Comparison of ENCODE assay signal across 12 mouse cellular contexts in the genomic region with DNA sequence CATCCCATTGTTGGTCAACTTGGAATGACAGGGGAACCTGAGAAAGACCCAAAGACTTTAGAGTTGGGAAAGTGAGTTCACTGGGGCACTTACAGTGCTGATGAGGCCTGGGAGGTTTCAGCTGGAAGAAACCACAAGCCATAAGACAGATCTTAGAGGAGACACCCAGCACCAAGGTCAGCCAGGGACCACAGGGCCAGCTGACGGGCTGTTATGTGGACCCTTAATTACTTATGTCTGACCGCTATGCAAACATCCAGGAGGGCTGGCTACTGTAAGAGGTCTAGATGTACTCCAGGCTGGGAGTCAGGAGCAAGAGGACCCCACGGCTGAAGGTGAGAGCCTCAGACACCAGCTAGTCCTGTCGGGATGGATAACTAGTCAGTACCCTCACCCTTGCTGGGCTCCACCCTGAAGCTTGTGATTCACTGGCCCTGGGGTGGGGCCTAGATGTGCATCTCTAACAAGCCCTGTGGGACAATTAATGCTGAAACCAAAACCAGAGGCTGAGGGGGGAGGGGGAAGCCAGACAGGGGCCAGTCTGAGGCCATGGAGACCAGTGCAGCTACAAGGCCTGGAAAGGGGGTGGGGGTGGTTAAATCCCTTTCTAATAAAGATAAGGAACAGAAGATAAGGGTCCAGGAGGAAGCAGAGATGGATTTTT.
DNase-seq lines count a peak whose midpoint lies in the region; ATAC-seq and TF ChIP-seq lines count a peak whose summit lies in the region.
"Had no signal": no experiment of that assay in that cellular context is flagged by ENCODE, and none has a peak within 500 bp of the region (broad histone marks: within the 10 kb centered on the region; RNA-seq: fewer than 3 reads in every experiment).

No protein-coding gene starts in this region.

- TF ChIP-seq CTCF in heart, postnatal 0 days (IDR thresholded peaks at IDR 0.05; ENCODE audit: low read depth), result no peak
- TF ChIP-seq CTCF in stomach, postnatal 0 days (IDR thresholded peaks at IDR 0.05; ENCODE audit: low read depth), result no peak

- no peaks in the 10 kb centered on the region for H3K9me3 ChIP-seq in forebrain, embryonic 15.5 days
- no peaks in the 10 kb centered on the region for H3K9me3 ChIP-seq in forebrain, embryonic 14.5 days (replicated peaks; ENCODE audit: control insufficient read depth, low read length)
- no peaks in the 10 kb centered on the region for H3K9me3 ChIP-seq in heart, postnatal 0 days (replicated peaks; ENCODE audit: control insufficient read depth, low read length)
- no peaks in the 10 kb centered on the region for H3K9me3 ChIP-seq in stomach, postnatal 0 days (ENCODE audit: control insufficient read depth, low read length)

- H3K27me3 ChIP-seq in forebrain, embryonic 15.5 days, result no peaks in the 10 kb centered on the region
- H3K27me3 ChIP-seq in forebrain, embryonic 14.5 days (replicated peaks; ENCODE audit: control insufficient read depth, insufficient read depth, low read length), result no peaks in the 10 kb centered on the region
- no peaks in the 10 kb centered on the region for H3K27me3 ChIP-seq in heart, postnatal 0 days (ENCODE audit: control insufficient read depth, insufficient read depth, low read length)
- no peaks in the 10 kb centered on the region for H3K27me3 ChIP-seq in stomach, postnatal 0 days (ENCODE audit: control insufficient read depth, insufficient read depth, low read length)

- ATAC-seq in forebrain, embryonic 15.5 days (replicated peaks), result no peak
- no peak for ATAC-seq in forebrain, embryonic 14.5 days
- peak; percentile 30; the same call in 1 of the 2 replicates for ATAC-seq in heart, postnatal 0 days (ENCODE audit: insufficient read depth, low read depth)
- 0 out of 2 replicates have a peak, but pooled peaks have one; percentile 45 for ATAC-seq in stomach, postnatal 0 days (ENCODE audit: low FRiP score, low TSS enrichment)
- ATAC-seq: forebrain, postnatal 0 days had no signal

- TF ChIP-seq EP300 in heart, postnatal 0 days (IDR thresholded peaks at IDR 0.05; ENCODE audit: low read depth), result no peak
- no peak for TF ChIP-seq EP300 in stomach, postnatal 0 days (optimal IDR thresholded peaks at IDR 0.05)

- DNase-seq in forebrain, embryonic 14.5 days (ENCODE audit: low spot score), result no peak
- no peak for DNase-seq in heart, postnatal 0 days (ENCODE audit: low spot score)
- no peak for DNase-seq in heart, adult 18-20 months
- peak; percentile 32 to 43 for DNase-seq in urinary bladder, postnatal 36 days (ENCODE audit: low spot score in 2 of 2)
- DNase-seq in urinary bladder, adult 2 months (ENCODE audit: low spot score), result no peak
- no peak for DNase-seq in stomach, postnatal 0 days (ENCODE audit: low spot score)
- DNase-seq in thymus, postnatal 10 days (ENCODE audit: low spot score in 2 of 2), result no peak
- DNase-seq: forebrain, postnatal 0 days; kidney, adult 2 months; right cerebral cortex, adult 18-20 months had no signal

- no peak overlapping the region for H3K4me3 ChIP-seq in forebrain, embryonic 15.5 days
- no peak overlapping the region for H3K4me3 ChIP-seq in forebrain, embryonic 14.5 days (ENCODE audit: low read depth, low read length)
- H3K4me3 ChIP-seq in heart, postnatal 0 days (ENCODE audit: low read depth, low read length), result no peak overlapping the region
- no peak overlapping the region for H3K4me3 ChIP-seq in stomach, postnatal 0 days (ENCODE audit: low read depth, low read length)

- no peak overlapping the region for H3K9ac ChIP-seq in forebrain, embryonic 15.5 days (replicated peaks)
- no peak overlapping the region for H3K9ac ChIP-seq in forebrain, embryonic 14.5 days (ENCODE audit: low read length)
- H3K9ac ChIP-seq in heart, postnatal 0 days (replicated peaks; ENCODE audit: low read depth, low read length), result no peak overlapping the region
- no peak overlapping the region for H3K9ac ChIP-seq in stomach, postnatal 0 days (ENCODE audit: low read length)
- H3K9ac ChIP-seq: forebrain, postnatal 0 days; liver, embryonic 14.5 days had no signal

- H3K36me3 ChIP-seq in forebrain, embryonic 15.5 days, result peaks cover 7% of the 10 kb centered on the region; the same call in 1 of the 2 replicates
- peaks cover 21% of the 10 kb centered on the region for H3K36me3 ChIP-seq in forebrain, embryonic 14.5 days (ENCODE audit: control insufficient read depth, insufficient read depth, low read length)
- peaks cover 25% of the 10 kb centered on the region for H3K36me3 ChIP-seq in heart, postnatal 0 days (replicated peaks; ENCODE audit: control insufficient read depth, insufficient read depth, low read length)
- peaks cover 3% of the 10 kb centered on the region; the same call in 1 of the 2 replicates for H3K36me3 ChIP-seq in stomach, postnatal 0 days (ENCODE audit: control insufficient read depth, insufficient read depth, low read length)

- H3K4me1 ChIP-seq in forebrain, embryonic 15.5 days, result peaks cover 5% of the 10 kb centered on the region; the same call in 1 of the 2 replicates
- H3K4me1 ChIP-seq in forebrain, embryonic 14.5 days (ENCODE audit: control insufficient read depth, insufficient read depth, low read length), result no peaks in the 10 kb centered on the region
- peaks cover 10% of the 10 kb centered on the region for H3K4me1 ChIP-seq in heart, postnatal 0 days (ENCODE audit: control insufficient read depth, insufficient read depth)
- H3K4me1 ChIP-seq in stomach, postnatal 0 days (replicated peaks; ENCODE audit: control insufficient read depth, insufficient read depth), result 0 out of 2 replicates have a peak, but pooled peaks cover 2% of the 10 kb centered on the region

- H3K27ac ChIP-seq in forebrain, embryonic 15.5 days (replicated peaks), result 0 out of 2 replicates have a peak overlapping the region, but pooled peaks have one; percentile 9
- no peak overlapping the region for H3K27ac ChIP-seq in forebrain, embryonic 14.5 days (ENCODE audit: low read depth, low read length)
- peak overlapping the region; percentile 25; the same call in 1 of the 2 replicates for H3K27ac ChIP-seq in heart, postnatal 0 days (ENCODE audit: low read depth)
- no peak overlapping the region for H3K27ac ChIP-seq in stomach, postnatal 0 days (replicated peaks)
- H3K27ac ChIP-seq: liver, embryonic 14.5 days had no signal

- 86% methylated on average over 4 of the region's 4 CpGs for WGBS in forebrain, embryonic 15.5 days
- WGBS in forebrain, embryonic 14.5 days, result 85% methylated on average over 4 of the region's 4 CpGs
- WGBS in heart, postnatal 0 days, result 53% methylated on average over 4 of the region's 4 CpGs
- 71% methylated on average over 4 of the region's 4 CpGs for WGBS in stomach, postnatal 0 days

- no peak overlapping the region for H3K4me2 ChIP-seq in forebrain, embryonic 15.5 days (replicated peaks)
- no peak overlapping the region for H3K4me2 ChIP-seq in forebrain, embryonic 14.5 days (ENCODE audit: low read length)
- no peak overlapping the region for H3K4me2 ChIP-seq in heart, postnatal 0 days (ENCODE audit: low read depth, low read length)
- H3K4me2 ChIP-seq in stomach, postnatal 0 days (replicated peaks; ENCODE audit: low read depth), result no peak overlapping the region

Comparison
In these comparisons a context has a peak if more than half of its experiments do, and no peak if none do; other contexts are left out.
1. H3K27ac ChIP-seq: peak in forebrain, embryonic 15.5 days (single experiment) and heart, postnatal 0 days (single experiment); none in forebrain, embryonic 14.5 days (single experiment) and stomach, postnatal 0 days (single experiment).
2. DNase-seq: peak in urinary bladder, postnatal 36 days (2 of 2); none in forebrain, embryonic 14.5 days (single experiment), heart, postnatal 0 days (single experiment), heart, adult 18-20 months (0 of 2), urinary bladder, adult 2 months (single experiment), stomach, postnatal 0 days (single experiment) and thymus, postnatal 10 days (0 of 2).
3. ATAC-seq: peak in heart, postnatal 0 days (single experiment) and stomach, postnatal 0 days (single experiment); none in forebrain, embryonic 15.5 days (single experiment) and forebrain, embryonic 14.5 days (single experiment).